Mouse (Mus musculus) myocyte (in vitro differentiated cells): ENCODE data around the gene Ppa1.

Experiments
- E2F4 ChIP-seq: IDR thresholded peaks from one replicate; pipeline ENCODE4 v1.6.1; 2011; ENCODE audit warnings: mild to moderate bottlenecking, control low read depth, moderate library complexity; ENCODE audit not compliant: insufficient read depth
- USF1 ChIP-seq: IDR thresholded peaks from one replicate; pipeline ENCODE4 v1.6.1; 2011; ENCODE audit warnings: low read depth, mild to moderate bottlenecking, control low read depth, moderate library complexity

DNA sequence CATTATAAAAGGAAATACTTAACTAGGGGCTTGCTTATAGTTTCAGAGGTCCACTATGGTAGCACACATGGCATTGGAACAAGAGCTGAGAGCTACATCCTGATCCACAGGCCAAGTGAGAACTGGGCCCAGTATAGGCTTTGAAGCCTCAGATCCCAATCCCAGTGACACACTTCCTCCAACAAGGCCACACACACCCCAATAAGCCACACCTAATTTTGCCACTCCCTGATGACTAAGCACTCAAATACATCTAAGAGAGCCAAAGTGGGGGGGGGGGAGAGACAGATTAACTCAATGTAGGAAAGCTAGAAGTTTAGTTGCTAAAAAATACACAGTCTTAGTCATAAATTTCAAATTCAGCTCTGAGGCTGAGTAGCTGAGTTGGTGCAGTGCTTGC lies 21.5 kb downstream of the Ppa1 start:
- no peak for TF ChIP-seq USF1
- no peak for TF ChIP-seq E2F4
